Mouse (Mus musculus) midbrain, postnatal 0 days (tissue): ENCODE results near the gene Wdr19. TPM values are rescaled to one million over a fixed set of nuclear protein-coding genes. Genes with fewer than 3 reads are reported as not detected.

Experiments
- ATAC-seq: fragments of 200-750 bp; cut with Nextera tagmentation; 2 replicates; pipeline ENCODE4 v1.8.0; 2017; ENCODE audit warnings: moderate number of reproducible peaks, mild to moderate bottlenecking, moderate TSS enrichment, moderate library complexity; ENCODE audit not compliant: low FRiP score
- DNase-seq: peaks from one replicate; pipeline ENCODE4 v3.0.0-alpha.2; 2015; ENCODE audit warnings: low spot score
- H3K27ac ChIP-seq: fragments of 300-500 bp; sonication (generic); 2 replicates; pipeline ENCODE4 v1.5.1; 2014; ENCODE audit warnings: low read depth, mild to moderate bottlenecking, low read length, mixed read lengths
- H3K27me3 ChIP-seq: fragments of 300-500 bp; sonication (generic); 2 replicates; pipeline ENCODE4 v1.6.1; 2014; ENCODE audit warnings: low read length, control low read depth, mixed read lengths; ENCODE audit not compliant: insufficient read depth
- H3K36me3 ChIP-seq: fragments of 300-500 bp; sonication (generic); 2 replicates; pipeline ENCODE4 v1.6.1; 2014; ENCODE audit warnings: low read length, control low read depth, mixed read lengths; ENCODE audit not compliant: insufficient read depth
- H3K4me1 ChIP-seq: fragments of 300-500 bp; sonication (generic); 2 replicates; pipeline ENCODE4 v1.6.1; 2014; ENCODE audit warnings: mild to moderate bottlenecking, control low read depth, antibody characterized with exemption, low read length, mixed read lengths; ENCODE audit not compliant: insufficient read depth
- H3K4me2 ChIP-seq: fragments of 300-500 bp; sonication (generic); 2 replicates; pipeline ENCODE4 v1.6.1; 2014; ENCODE audit warnings: low read depth, mild to moderate bottlenecking, low read length, mixed read lengths; ENCODE audit not compliant: poor library complexity, severe bottlenecking
- H3K4me3 ChIP-seq: fragments of 300-500 bp; sonication (generic); 2 replicates; pipeline ENCODE4 v1.5.1; 2014; ENCODE audit warnings: low read depth, mild to moderate bottlenecking, low read length, moderate library complexity
- H3K9ac ChIP-seq: fragments of 300-500 bp; sonication (generic); replicated peaks from 2 replicates; pipeline ENCODE4 v1.6.1; 2014; ENCODE audit warnings: mild to moderate bottlenecking, low read length, moderate library complexity, mixed read lengths; ENCODE audit not compliant: poor library complexity, severe bottlenecking
- H3K9me3 ChIP-seq: fragments of 300-500 bp; sonication (generic); 2 replicates; pipeline ENCODE4 v1.6.1; 2016; ENCODE audit warnings: low read length, control low read depth
- CTCF ChIP-seq: IDR thresholded peaks from 2 replicates; pipeline ENCODE4 v1.5.1; 2016; ENCODE audit warnings: antibody characterized with exemption, mild to moderate bottlenecking
- WGBS: fragments of 180-500 bp; shearing (Covaris S2); extraction: QIAGEN DNeasy Blood & Tissue Kit; methylation state at CpG from one replicate; pipeline ENCODE4 v1.1.7; 2014; 5-methylcytosine and 5-hydroxymethylcytosine counted together
- polyA plus RNA-seq: library from polyadenylated mRNA; unstranded; fragments of >200 nt; fragmentation: Nextera tagmentation; extraction: Ambion mirVana; gene quantifications from 2 replicates; pipeline ENCODE4 v1.2.1, GENCODE M21; 2015
- total RNA-seq: library from RNA; depleted of rRNA; stranded (reverse); fragments of >200 nt; gene quantifications from 2 replicates; pipeline ENCODE4 v1.2.3, GENCODE M21; 2014; rRNA removed

The Wdr19 gene
- total RNA-seq = 17.0 and 18.5 TPM in 2 replicates
- 7.6 and 9.2 TPM in 2 replicates for polyA plus RNA-seq

DNA sequence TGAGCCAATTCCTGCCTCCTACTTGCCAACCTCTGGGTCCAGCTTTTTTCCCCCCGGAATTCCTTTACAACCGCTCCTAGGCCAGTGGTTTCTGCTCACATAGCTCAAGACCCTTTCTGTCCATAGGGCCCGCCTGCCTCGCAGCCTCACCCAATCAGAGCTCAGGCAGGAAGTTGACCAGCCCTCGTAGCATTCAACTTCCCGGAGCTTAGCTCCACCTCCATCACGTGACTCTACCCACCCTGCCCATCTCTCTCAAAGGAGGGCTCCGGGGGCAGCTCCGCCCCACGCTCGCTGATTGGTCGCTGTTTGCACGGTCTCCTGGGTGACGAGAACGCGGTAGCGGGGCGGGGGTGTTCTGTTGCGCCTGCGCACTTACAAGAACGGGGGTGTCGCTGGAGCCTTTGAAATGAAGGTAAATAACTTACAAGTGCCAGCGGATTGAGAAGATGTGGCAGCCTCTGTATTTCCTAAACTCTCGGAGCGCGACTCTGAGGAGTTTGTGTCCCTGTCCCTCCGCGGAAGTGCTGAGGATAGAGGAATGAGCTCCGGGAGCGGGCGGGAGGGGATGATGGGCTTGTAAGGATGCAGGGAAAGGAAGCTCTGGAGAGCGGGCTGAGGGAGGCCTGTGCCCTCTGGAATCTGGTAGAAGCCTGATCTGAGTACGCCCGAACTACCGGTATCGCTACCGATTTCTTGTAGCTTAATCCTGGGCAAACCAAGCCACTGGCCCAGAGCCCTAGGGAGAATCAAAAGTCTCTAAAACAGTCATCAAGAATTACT is at the start of gene Wdr19:
Gene Wdr19 (plus strand): TSS at position 351 of the 783 bp plus-strand sequence.
- peak; percentile 100 for ATAC-seq
- Histone ChIP-seq H3K4me3 (peak within 1 kb of the TSS; percentile 51), H3K27me3 (no peaks in the 10 kb centered on the region), H3K9me3 (no peaks in the 10 kb centered on the region), H3K9ac (peak within 1 kb of the TSS; percentile 61), H3K36me3 (peaks cover 4% of the 10 kb centered on the region; the same call in 1 of the 2 replicates), H3K4me1 (0 out of 2 replicates have a peak, but pooled peaks cover 5% of the 10 kb centered on the region), H3K4me2 (peak within 1 kb of the TSS; percentile 64), H3K27ac (peak within 1 kb of the TSS; percentile 68)
- 0 out of 2 replicates have a peak, but pooled peaks have one; percentile 2 for TF ChIP-seq CTCF
- WGBS = under 1% methylated on average over 37 of the region's 37 CpGs
- peak; percentile 99 for DNase-seq

DNA sequence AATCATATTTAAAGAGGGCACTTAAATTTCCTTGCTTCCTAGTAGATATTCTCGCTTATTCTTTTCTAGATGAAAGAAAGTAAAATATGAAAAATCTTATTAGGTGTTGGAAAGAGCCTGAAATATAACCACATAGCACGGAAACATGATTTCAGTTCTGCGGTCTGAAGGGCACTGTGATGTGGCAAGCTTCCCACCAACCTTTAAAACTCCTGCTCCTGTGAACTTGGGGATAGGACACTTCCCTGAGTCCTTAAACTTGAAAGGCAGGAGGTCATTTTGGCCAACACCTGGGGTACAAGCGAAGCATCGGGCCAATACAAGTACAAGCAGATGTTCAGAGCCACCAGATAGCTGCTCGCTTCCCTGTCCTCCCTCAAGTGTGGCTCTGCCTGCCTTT is 49.8 kb upstream of the Wdr19 start:
- Histone ChIP-seq H3K27ac (no peak overlapping the region), H3K27me3 (no peaks in the 10 kb centered on the region), H3K9ac (no peak overlapping the region), H3K4me2 (no peak overlapping the region), H3K4me1 (no peaks in the 10 kb centered on the region), H3K36me3 (peaks cover 40% of the 10 kb centered on the region), H3K9me3 (no peaks in the 10 kb centered on the region), H3K4me3 (no peak overlapping the region)
- 91% methylated on average over 6 of the region's 6 CpGs for WGBS
- TF ChIP-seq CTCF = no peak
- DNase-seq = no peak
- no peak for ATAC-seq

DNA sequence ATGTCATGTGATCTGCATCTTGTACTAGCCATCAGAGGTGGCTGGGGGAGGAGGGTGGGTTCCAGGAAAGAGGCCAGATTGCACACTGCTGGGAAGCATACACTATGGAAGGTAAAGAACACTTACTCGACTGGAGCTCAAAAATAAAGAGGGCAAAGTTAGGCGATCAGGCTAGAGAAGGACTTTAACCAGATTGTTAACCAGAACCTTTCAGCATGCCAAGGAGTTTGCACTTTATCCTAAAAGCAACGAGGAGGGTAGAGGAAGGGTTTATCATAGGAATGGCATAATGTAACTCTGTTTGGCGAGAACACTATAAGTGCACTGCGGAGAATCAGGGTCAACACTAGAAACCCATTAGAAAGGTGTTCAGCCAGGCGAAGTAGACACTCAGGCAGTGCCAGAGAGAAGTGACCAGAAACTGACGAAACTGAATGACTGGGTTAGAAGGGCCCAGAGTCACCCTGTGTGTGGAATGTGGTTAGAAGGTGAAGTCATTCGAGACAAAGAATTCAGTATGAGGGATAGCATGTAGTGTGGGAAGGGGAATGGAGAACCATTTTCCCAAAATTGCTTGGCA is 49.0 kb upstream of the Wdr19 start:
- DNase-seq (no peak), ATAC-seq (no peak)
- Histone ChIP-seq H3K9ac (no peak overlapping the region), H3K4me1 (no peaks in the 10 kb centered on the region), H3K9me3 (no peaks in the 10 kb centered on the region), H3K4me2 (no peak overlapping the region), H3K36me3 (peaks cover 40% of the 10 kb centered on the region), H3K27ac (no peak overlapping the region), H3K4me3 (no peak overlapping the region), H3K27me3 (no peaks in the 10 kb centered on the region)
- 90% methylated on average over 8 of the region's 8 CpGs for WGBS
- no peak for TF ChIP-seq CTCF

DNA sequence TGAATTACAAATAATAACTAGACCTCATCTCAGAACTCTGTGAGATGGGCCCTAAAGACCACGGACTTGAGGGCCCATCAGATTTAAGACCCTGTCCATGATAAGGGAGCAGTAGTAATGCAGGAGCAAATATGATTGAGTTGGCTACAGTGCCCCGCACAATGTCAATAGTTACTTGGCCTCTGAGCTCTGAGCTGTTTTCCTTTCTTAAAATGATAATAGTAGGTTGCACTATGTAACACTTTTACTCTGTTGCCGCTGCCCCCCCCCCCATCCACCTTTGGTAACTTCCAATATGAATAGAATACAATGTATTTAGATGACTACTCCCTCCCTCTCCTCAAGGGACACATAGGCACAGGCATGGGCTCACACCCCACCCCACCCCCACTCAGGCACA is 48.2 kb upstream of the Wdr19 start:
- no peak for TF ChIP-seq CTCF
- H3K9ac ChIP-seq = no peak overlapping the region
- WGBS = 95% methylated on average over 3 of the region's 3 CpGs
- ATAC-seq = no peak
- no peaks in the 10 kb centered on the region for H3K27me3 ChIP-seq
- H3K9me3 ChIP-seq = no peaks in the 10 kb centered on the region
- H3K4me3 ChIP-seq = no peak overlapping the region
- H3K4me2 ChIP-seq = no peak overlapping the region
- DNase-seq = no peak
- H3K36me3 ChIP-seq = peaks cover 40% of the 10 kb centered on the region
- H3K4me1 ChIP-seq = no peaks in the 10 kb centered on the region
- H3K27ac ChIP-seq = no peak overlapping the region

DNA sequence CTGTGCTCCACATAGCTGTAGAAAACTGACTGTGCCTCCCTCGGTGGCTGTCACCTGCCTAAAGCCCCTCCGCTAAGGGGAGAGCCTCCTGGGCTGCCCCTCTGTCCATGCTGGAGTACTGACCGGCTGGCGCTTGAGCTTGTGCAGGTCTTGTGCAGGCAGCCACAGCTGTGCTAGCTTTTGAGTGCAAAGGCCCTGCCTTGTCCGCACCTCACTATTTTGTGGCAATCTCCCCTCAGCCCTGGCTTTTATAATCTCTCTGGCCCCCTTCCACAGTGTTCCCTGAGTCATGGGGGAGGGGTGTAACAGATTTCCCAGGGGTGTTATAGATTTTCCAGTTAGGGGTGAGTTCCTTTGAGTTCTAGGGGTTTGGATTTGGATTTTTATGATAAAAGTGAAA is 47.7 kb upstream of the Wdr19 start:
- no peaks in the 10 kb centered on the region for H3K9me3 ChIP-seq
- H3K4me3 ChIP-seq = no peak overlapping the region
- TF ChIP-seq CTCF = no peak
- H3K27me3 ChIP-seq = no peaks in the 10 kb centered on the region
- no peaks in the 10 kb centered on the region for H3K4me1 ChIP-seq
- no peak overlapping the region for H3K4me2 ChIP-seq
- H3K36me3 ChIP-seq = peaks cover 40% of the 10 kb centered on the region
- ATAC-seq (no peak), DNase-seq (no peak)
- no peak overlapping the region for H3K9ac ChIP-seq
- H3K27ac ChIP-seq = no peak overlapping the region
- WGBS = 86% methylated on average over 5 of the region's 5 CpGs

DNA sequence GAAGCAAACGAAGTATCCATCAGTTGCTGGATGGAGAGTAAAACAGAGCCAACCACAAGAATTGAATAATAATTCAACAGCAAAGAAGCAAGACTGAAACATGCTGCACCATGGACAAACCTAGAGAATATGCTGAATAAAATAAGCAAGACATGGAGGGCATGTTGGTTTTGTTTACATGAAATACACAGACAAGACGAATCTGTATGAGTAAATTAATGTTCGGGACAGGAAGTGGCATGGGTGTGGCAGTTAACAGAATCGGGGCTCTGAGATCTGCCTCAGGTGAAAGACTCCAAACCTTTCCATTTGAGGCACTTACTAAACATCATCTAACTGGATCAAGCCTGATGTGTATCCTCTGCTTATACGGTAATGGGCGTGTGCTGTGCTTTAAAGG is 45.2 kb upstream of the Wdr19 start:
- H3K27me3 ChIP-seq = no peaks in the 10 kb centered on the region
- H3K4me3 ChIP-seq = no peak overlapping the region
- no peak for TF ChIP-seq CTCF
- 92% methylated on average over 6 of the region's 6 CpGs for WGBS
- DNase-seq (no peak), ATAC-seq (no peak)
- H3K4me2 ChIP-seq = no peak overlapping the region
- no peaks in the 10 kb centered on the region for H3K4me1 ChIP-seq
- no peak overlapping the region for H3K9ac ChIP-seq
- H3K36me3 ChIP-seq = peaks cover 30% of the 10 kb centered on the region
- H3K27ac ChIP-seq = no peak overlapping the region
- no peaks in the 10 kb centered on the region for H3K9me3 ChIP-seq
